Mouse (Mus musculus) adrenal gland, adult (tissue): ENCODE results near the gene Tomm20l.

ENCODE experiments used
- DNase-seq, 2 experiments: peaks; one replicate each; pipeline ENCODE4 v3.0.0; 2022 to 2023; ENCODE audit warnings: low spot score in 1 of 2; ENCODE audit not compliant: inconsistent age in 2 of 2

Gene Tomm20l

GRCm38 (mm10) chr12:71111331-71111730 is at the start of gene Tomm20l:
TSS of gene Tomm20l (plus strand) at chr12:71111428.
- peak; percentile 74 to 79 for DNase-seq

- DNase-seq = peak in 1 of 2 experiments; percentile 66
Observed at GRCm38 (mm10) chr12:71069846-71070245, 41.4 kb upstream of the Tomm20l start.

DNA sequence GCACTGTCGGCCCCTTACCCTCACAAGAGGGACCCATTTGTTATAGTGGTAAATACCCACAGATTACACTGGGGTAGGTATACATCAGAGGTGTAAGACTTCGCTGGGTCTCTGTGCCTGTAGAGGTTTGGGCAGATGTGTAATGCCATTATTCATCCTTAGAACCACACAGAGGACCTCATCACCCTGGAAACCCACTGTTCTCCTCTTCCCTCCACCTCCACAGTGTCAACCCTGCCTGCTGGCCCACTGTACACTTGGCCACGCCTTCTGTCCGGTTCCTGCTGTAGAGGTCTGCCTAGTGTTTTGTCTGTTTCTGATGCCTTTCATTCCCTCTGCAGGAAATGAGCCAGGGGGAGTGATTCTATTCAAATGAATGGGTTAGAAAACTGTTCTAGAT is 39.2 kb upstream of the Tomm20l start:
- DNase-seq = peak in 1 of 2 experiments; percentile 62

- DNase-seq = peak; percentile 58 to 81
Observed at GRCm38 (mm10) chr12:71073113-71073730, 38.0 kb upstream of the Tomm20l start.

- no peak for DNase-seq
Observed at GRCm38 (mm10) chr12:71086331-71086730, 24.9 kb upstream of the Tomm20l start.

DNA sequence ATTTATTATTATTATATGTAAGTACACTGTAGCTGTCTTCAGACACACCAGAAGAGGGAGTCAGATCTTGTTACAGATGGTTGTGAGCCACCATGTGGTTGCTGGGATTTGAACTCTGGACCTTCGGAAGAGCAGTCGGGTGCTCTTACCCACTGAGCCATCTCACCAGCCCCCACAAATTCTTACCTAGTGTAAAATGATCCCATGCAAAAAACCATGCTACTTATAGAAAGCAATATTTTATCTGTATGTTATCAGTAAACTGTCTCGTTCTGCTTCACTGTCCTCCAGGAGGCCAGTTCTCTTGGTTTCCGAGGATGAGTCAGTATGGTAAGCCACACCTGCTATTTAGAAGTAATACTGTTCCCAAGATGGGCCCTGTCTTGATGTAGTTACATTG is 7.0 kb upstream of the Tomm20l start:
- peak in 1 of 2 experiments; percentile 11 for DNase-seq

GRCm38 (mm10) chr12:71107216-71107771 is 3.9 kb upstream of the Tomm20l start:
- DNase-seq = peak; percentile 59 to 84

DNA sequence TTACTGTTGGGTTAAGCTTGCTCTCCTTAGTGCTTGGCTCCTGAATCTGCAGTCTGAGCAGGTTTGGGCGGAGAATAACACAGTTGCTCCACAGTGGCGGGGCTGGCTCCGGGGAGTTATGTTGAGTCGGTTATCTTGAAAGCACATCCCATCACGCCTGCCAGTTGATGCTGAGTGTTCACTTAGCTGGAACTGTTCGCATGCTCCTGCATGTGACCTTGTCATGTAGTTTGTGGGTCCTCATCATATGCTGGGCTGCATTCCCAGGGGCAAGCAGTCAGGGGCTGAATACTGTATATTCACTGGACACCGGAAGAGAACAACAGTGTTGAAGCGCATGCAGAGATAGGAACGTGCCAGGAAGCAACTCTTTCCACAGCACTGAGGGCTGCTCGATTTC is 1.8 kb downstream of the Tomm20l start:
- no peak for DNase-seq

GRCm38 (mm10) chr12:71113675-71114288 is 2.6 kb downstream of the Tomm20l start:
- peak; percentile 82 to 86 for DNase-seq

- peak; percentile 87 to 93 for DNase-seq
Observed at GRCm38 (mm10) chr12:71116411-71116810, 5.2 kb downstream of the Tomm20l start.

GRCm38 (mm10) chr12:71122731-71123130 is 11.5 kb downstream of the Tomm20l start:
- DNase-seq = peak in 1 of 2 experiments; percentile 49

- no peak for DNase-seq
Observed at GRCm38 (mm10) chr12:71123286-71123685, 12.1 kb downstream of the Tomm20l start.

DNA sequence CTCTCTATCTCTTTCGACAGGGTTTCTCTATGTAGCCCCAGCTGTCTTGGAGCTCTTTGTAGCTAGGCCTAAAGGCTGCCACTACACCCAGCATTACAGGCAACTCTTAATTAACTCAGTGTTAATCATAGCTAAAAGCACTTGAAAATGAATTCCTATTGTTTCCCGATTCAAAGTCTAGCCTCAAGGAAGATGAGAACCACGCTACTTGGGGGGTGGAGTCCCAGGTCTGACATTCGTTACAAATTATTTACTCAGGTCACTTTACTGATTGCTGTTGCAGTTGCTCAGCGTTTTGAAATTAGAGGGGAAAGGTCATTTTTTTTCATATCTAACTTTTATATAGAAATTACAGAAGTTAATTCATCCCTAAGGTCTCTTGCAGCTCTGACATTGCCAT is 24.4 kb downstream of the Tomm20l start:
- no peak for DNase-seq

- peak; percentile 85 to 97 for DNase-seq
Observed at GRCm38 (mm10) chr12:71136130-71136973, 25.1 kb downstream of the Tomm20l start, which contains the start of the genes Timm9 and 2700049A03Rik. TSS of gene Timm9 (minus strand) at chr12:71136684. TSS of gene 2700049A03Rik (plus strand) at chr12:71136848.

DNA sequence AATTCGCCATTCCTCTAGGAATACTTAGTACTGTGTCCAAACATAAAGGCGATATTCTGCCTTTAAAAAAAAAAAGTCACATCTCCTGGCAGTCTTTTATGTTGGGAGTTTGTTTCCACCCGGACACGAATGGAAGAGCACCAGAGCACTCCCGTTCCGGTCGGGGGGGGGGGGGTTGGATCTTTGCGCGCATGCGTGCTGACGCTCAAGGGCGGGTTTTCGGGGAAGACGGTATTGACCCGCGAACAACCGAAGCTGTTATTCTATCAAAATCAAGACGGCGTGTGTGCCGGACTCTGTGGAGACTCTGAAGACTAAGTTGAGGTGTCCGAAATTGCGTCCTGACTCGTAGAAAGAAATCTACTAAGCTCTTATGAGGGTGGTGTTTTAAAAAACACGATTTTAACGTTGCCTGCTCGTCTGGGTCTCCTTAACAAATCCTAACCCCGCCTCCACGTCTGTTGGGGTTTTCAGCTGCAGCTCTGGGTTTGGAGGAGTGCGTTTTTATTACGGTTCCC is 25.8 kb downstream of the Tomm20l start:
- peak; percentile 82 to 95 for DNase-seq

- peak in 1 of 2 experiments; percentile 63 for DNase-seq
Observed at GRCm38 (mm10) chr12:71137686-71138085, 26.5 kb downstream of the Tomm20l start.

- DNase-seq = peak in 1 of 2 experiments; percentile 43
Observed at GRCm38 (mm10) chr12:71139258-71139828, 28.1 kb downstream of the Tomm20l start.

DNA sequence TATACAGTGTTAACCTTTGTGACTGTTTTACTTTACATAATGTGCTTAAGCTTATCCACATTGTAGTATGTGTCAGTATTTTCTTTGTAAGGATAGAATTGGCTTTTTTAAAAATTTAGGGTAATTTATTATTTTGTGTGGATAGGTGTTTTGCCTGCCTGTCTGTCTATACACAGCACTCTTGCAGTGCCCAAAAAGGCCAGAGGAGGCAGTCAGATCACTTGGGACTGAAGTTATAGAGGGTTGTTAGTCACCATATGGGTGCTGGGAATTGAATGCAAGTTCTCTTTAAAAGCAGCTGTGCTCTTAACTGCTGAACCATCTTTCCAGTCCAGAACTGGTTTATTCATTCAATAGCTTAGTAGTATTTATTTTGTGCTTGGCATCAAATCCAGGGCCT is 30.0 kb downstream of the Tomm20l start:
- no peak for DNase-seq

DNA sequence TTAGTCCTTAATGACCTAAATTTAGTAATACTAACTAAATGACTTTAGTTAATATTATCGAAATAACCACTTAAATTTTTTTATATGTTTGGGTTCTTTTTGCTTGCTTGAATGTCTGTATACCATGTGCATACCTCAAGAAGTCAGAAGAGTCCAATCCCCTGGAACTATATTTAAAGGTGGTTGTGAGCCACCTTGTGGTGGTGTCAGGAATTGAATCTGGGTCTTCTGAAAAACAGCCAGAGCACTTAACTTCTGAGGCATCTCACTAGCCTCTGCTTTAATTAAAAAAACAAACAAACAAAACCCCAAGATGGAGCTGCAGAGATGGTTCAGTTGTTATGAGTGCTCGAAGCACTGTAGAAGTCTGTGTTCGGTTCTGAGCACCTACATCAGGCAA is 36.4 kb downstream of the Tomm20l start:
- peak; percentile 62 to 85 for DNase-seq

- peak; percentile 53 to 77 for DNase-seq
Observed at GRCm38 (mm10) chr12:71148801-71149200, 37.6 kb downstream of the Tomm20l start.

DNA sequence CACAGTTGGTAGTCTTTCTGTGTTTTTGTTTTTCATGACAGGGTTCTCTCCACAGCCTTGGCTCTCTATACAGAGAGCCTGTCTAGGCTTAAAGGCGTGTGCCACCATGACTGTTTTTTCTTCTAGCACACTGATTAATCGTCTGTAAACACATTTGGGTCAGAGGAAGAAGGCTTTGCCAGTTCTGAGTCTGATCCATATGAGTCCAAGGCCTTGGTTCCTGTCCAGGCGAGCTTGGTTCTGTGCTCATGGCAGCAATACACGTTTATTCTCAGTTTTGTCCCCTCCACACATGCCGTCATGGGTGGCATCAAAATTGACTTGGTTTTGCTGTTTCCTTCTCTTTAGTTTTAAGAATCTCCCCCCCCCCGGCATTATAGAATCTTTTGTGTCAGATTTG is 38.2 kb downstream of the Tomm20l start:
- DNase-seq = peak in 1 of 2 experiments; percentile 71
